ENCODE assay signal across 46 mouse cellular contexts in genomic region chr7:24676575-24676974, GRCm38 (mm10). TPM values are rescaled to one million over a fixed set of nuclear protein-coding genes. Genes with fewer than 3 reads are reported as not detected.
"Had no signal": no experiment of that assay in that cellular context is flagged by ENCODE, and none has a peak within 500 bp of the region (broad histone marks: within the 10 kb centered on the region; RNA-seq: fewer than 3 reads in every experiment).

Gene Tex101, minus strand, starts transcription at chr7:24676675.

- H3K9ac ChIP-seq: limb, embryonic 12.5 days; limb, embryonic 13.5 days; limb, embryonic 15.5 days; liver, embryonic 12.5 days; liver, embryonic 13.5 days; liver, embryonic 14.5 days; liver, embryonic 15.5 days; liver, postnatal 0 days; lung, embryonic 14.5 days; lung, embryonic 15.5 days; midbrain, embryonic 12.5 days; midbrain, embryonic 13.5 days; midbrain, embryonic 15.5 days had no signal

- DNase-seq: left cerebral cortex, postnatal 4 days; liver; liver, embryonic 13.5 days; liver, postnatal 0 days; lung, adult 18-20 months; lung, adult 2 months; lung, embryonic 14.5 days; lung, postnatal 10 days; lung, postnatal 14 days; lung, postnatal 36 days; lung, postnatal 4 days; midbrain, embryonic 14.5 days had no signal

- H3K9me3 ChIP-seq: limb, embryonic 10.5 days; limb, embryonic 12.5 days; limb, embryonic 13.5 days; limb, embryonic 15.5 days; liver, embryonic 12.5 days; liver, embryonic 13.5 days; liver, embryonic 15.5 days; lung, embryonic 15.5 days; megakaryocyte, embryonic 14.5 days; midbrain, embryonic 10.5 days; midbrain, embryonic 12.5 days; midbrain, embryonic 13.5 days; midbrain, embryonic 15.5 days had no signal

- H3K36me3 ChIP-seq: limb, embryonic 10.5 days; limb, embryonic 12.5 days; limb, embryonic 13.5 days; limb, embryonic 15.5 days; liver, embryonic 12.5 days; liver, embryonic 13.5 days; liver, embryonic 15.5 days; lung, embryonic 15.5 days; midbrain, embryonic 10.5 days; midbrain, embryonic 12.5 days; midbrain, embryonic 13.5 days; midbrain, embryonic 15.5 days had no signal

- H3K27ac ChIP-seq: limb, embryonic 10.5 days; limb, embryonic 12.5 days; limb, embryonic 13.5 days; limb, embryonic 15.5 days; liver, embryonic 12.5 days; liver, embryonic 13.5 days; liver, embryonic 14.5 days; liver, embryonic 15.5 days; lung, embryonic 15.5 days; macrophage; midbrain, embryonic 10.5 days; midbrain, embryonic 12.5 days; midbrain, embryonic 13.5 days; midbrain, embryonic 15.5 days had no signal

- H3K27me3 ChIP-seq: limb, embryonic 12.5 days; limb, embryonic 13.5 days; limb, embryonic 15.5 days; liver, embryonic 13.5 days; liver, embryonic 15.5 days; lung, embryonic 15.5 days; midbrain, embryonic 12.5 days; midbrain, embryonic 13.5 days; midbrain, embryonic 15.5 days had no signal

- ATAC-seq: liver, embryonic 12.5 days; liver, postnatal 0 days; lung, postnatal 0 days; midbrain, embryonic 13.5 days; midbrain, embryonic 15.5 days; midbrain, embryonic 16.5 days had no signal

- H3K4me1 ChIP-seq: limb, embryonic 10.5 days; limb, embryonic 12.5 days; limb, embryonic 13.5 days; limb, embryonic 15.5 days; liver, embryonic 12.5 days; liver, embryonic 13.5 days; liver, embryonic 15.5 days; megakaryocyte, embryonic 14.5 days; midbrain, embryonic 10.5 days; midbrain, embryonic 12.5 days; midbrain, embryonic 13.5 days; midbrain, embryonic 15.5 days had no signal

- H3K4me3 ChIP-seq: limb, embryonic 10.5 days; limb, embryonic 12.5 days; limb, embryonic 13.5 days; limb, embryonic 15.5 days; liver, embryonic 12.5 days; liver, embryonic 13.5 days; liver, embryonic 15.5 days; lung, embryonic 15.5 days; megakaryocyte, embryonic 14.5 days; midbrain, embryonic 10.5 days; midbrain, embryonic 12.5 days; midbrain, embryonic 13.5 days; midbrain, embryonic 15.5 days; myocyte had no signal

- H3K4me2 ChIP-seq: limb, embryonic 12.5 days; limb, embryonic 13.5 days; limb, embryonic 15.5 days; liver, embryonic 11.5 days; liver, embryonic 12.5 days; liver, embryonic 13.5 days; liver, embryonic 15.5 days; lung, embryonic 14.5 days; lung, embryonic 15.5 days; midbrain, embryonic 11.5 days; midbrain, embryonic 12.5 days; midbrain, embryonic 13.5 days; midbrain, embryonic 15.5 days had no signal

RNA-seq across cellular contexts. Expression of gene Tex101, which starts in this region (rescaled TPM):
- total RNA-seq: left cerebral cortex, adult 8-10 months; left cerebral cortex, postnatal 10 days; left cerebral cortex, postnatal 14 days; left cerebral cortex, postnatal 25 days; left cerebral cortex, postnatal 36 days; left cerebral cortex, postnatal 4 days; liver, adult 2 months; megakaryocyte progenitor cell, adult 5-6 weeks; megakaryocyte, adult 5-6 weeks; megakaryocyte-erythroid progenitor cell, adult 5-6 weeks; midbrain, postnatal 0 days; monocyte, adult 5-6 weeks had no signal
- polyA plus RNA-seq: limb, embryonic 10.5 days; limb, embryonic 11.5 days; limb, embryonic 12.5 days; limb, embryonic 13.5 days; limb, embryonic 14.5 days; limb, embryonic 15.5 days; liver, adult 2 months; liver, embryonic 11.5 days; liver, embryonic 12.5 days; liver, embryonic 13.5 days; liver, embryonic 14.5 days; liver, embryonic 16.5 days; liver, postnatal 0 days; lung, adult 2 months; lung, embryonic 14.5 days; lung, embryonic 15.5 days; lung, embryonic 16.5 days; lung, postnatal 0 days; macrophage; midbrain, embryonic 10.5 days; midbrain, embryonic 11.5 days; midbrain, embryonic 12.5 days; midbrain, embryonic 14.5 days; midbrain, embryonic 15.5 days; midbrain, embryonic 16.5 days; midbrain, postnatal 0 days; myocyte had no signal
